Mouse (Mus musculus) kidney, adult 2 months (tissue): Measurements from ENCODE around the gene Cela1.

Experiments used
- CTCF ChIP-seq: fragments of 200-500 bp; conservative IDR thresholded peaks from 2 replicates; pipeline ENCODE4 v1.5.1; 2011; ENCODE audit warnings: low read depth, mild to moderate bottlenecking, control low read depth, low read length, moderate library complexity, mixed read lengths; ENCODE audit not compliant: insufficient read depth, insufficient read length
- POLR2A ChIP-seq: fragments of 200-500 bp; IDR thresholded peaks from one replicate; pipeline ENCODE4 v1.6.1; 2011; ENCODE audit warnings: low read depth, low read length, control low read depth

DNA sequence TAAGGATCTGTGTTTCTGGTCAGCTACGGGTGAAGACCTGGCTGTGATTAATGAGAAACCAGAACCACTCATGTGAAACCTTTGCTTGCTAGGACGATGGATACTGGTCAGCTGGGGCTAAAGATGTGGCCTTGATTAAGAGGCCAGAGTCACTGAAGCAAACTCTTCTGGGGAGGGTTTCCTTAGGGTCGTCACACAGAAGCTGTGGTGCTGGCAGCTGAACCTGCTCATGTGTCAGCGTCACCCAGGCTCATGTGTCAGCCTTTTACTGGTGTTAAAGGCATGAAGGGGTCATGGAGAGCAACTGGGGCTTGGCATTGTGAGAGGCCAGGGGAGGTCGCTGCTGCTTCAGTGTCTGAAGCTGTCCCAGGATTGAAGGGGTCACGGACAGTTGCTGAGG is 23.1 kb upstream of the Cela1 start:
- TF ChIP-seq POLR2A, result no peak
- TF ChIP-seq CTCF, result no peak
